Mouse (Mus musculus): Measurements from ENCODE around the gene Cic. TPM values are rescaled to one million over a fixed set of nuclear protein-coding genes. Genes with fewer than 3 reads are reported as not detected.

Gene Cic
- polyA plus RNA-seq, 2 experiments = 48.9 to 155 TPM

- no peak overlapping the region for H3K4me2 ChIP-seq (replicated peaks; ENCODE audit: low read depth, low read length, severe bottlenecking)
- H3K4me3 ChIP-seq (replicated peaks; ENCODE audit: low read length) = no peak overlapping the region
- ATAC-seq (ENCODE audit: low FRiP score, low read depth) (peak; percentile 49; the same call in 1 of the 2 replicates), DNase-seq (ENCODE audit: low spot score) (peak; percentile 86)
- H3K36me3 ChIP-seq (ENCODE audit: control insufficient read depth, insufficient read depth, low read length) = peaks cover 65% of the 10 kb centered on the region
- no peaks in the 10 kb centered on the region for H3K9me3 ChIP-seq (ENCODE audit: control insufficient read depth, low read length)
- no peaks in the 10 kb centered on the region for H3K27me3 ChIP-seq (ENCODE audit: control insufficient read depth, insufficient read depth, low read length)
- no peak overlapping the region for H3K27ac ChIP-seq (replicated peaks; ENCODE audit: low read depth, low read length)
- WGBS = 42% methylated on average over 16 of the region's 16 CpGs
- no peak for TF ChIP-seq POLR2A (IDR thresholded peaks at IDR 0.05; ENCODE audit: borderline replicate concordance, extremely low read depth, insufficient read depth, insufficient read length)
- H3K9ac ChIP-seq (ENCODE audit: low read depth, low read length, severe bottlenecking) = no peak overlapping the region
- H3K4me1 ChIP-seq (ENCODE audit: control insufficient read depth, insufficient read depth, low read length) = no peaks in the 10 kb centered on the region
Measured at GRCm38 (mm10) chr7:25333596-25334307, 66.2 kb downstream of the Cic start.

DNA sequence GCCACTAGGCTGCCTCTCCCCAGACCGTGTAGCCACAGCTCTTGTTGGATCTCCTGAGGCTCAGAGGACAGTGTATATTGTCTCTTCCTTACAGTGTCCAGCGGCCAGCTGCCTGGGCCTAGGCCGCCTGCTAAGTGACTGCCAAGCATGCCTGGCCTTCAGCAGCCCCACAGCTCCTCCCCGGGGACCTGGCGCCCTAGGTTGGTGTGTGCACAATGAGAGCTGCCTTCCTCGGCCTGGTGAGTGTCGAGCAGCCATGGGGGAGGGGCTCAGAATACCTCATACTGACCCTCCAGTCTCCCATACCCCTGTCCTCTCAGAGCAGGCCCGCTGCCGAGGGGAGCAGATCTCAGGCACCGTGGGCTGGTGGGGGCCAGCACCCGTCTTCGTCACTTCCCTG lies 67.0 kb downstream of the Cic start:
- DNase-seq (ENCODE audit: low spot score) (no peak), ATAC-seq (ENCODE audit: low FRiP score, low read depth) (no peak)
- Histone ChIP-seq H3K9me3 (ENCODE audit: control insufficient read depth, low read length) (no peaks in the 10 kb centered on the region), H3K4me3 (replicated peaks; ENCODE audit: low read length) (no peak overlapping the region), H3K27ac (replicated peaks; ENCODE audit: low read depth, low read length) (no peak overlapping the region), H3K36me3 (ENCODE audit: control insufficient read depth, insufficient read depth, low read length) (peaks cover 69% of the 10 kb centered on the region), H3K27me3 (ENCODE audit: control insufficient read depth, insufficient read depth, low read length) (no peaks in the 10 kb centered on the region), H3K4me2 (replicated peaks; ENCODE audit: low read depth, low read length, severe bottlenecking) (no peak overlapping the region), H3K4me1 (ENCODE audit: control insufficient read depth, insufficient read depth, low read length) (no peaks in the 10 kb centered on the region), H3K9ac (ENCODE audit: low read depth, low read length, severe bottlenecking) (no peak overlapping the region)
- WGBS = 83% methylated on average over 12 of the region's 12 CpGs
- TF ChIP-seq POLR2A (IDR thresholded peaks at IDR 0.05; ENCODE audit: borderline replicate concordance, extremely low read depth, insufficient read depth, insufficient read length) = no peak

GRCm38 (mm10) chr7:25339329-25339728 lies 71.8 kb downstream of the Cic start:
- Histone ChIP-seq H3K27me3 (ENCODE audit: control insufficient read depth, insufficient read depth, low read length) (no peaks in the 10 kb centered on the region), H3K36me3 (ENCODE audit: control insufficient read depth, insufficient read depth, low read length) (peaks cover 84% of the 10 kb centered on the region), H3K4me2 (replicated peaks; ENCODE audit: low read depth, low read length, severe bottlenecking) (no peak overlapping the region), H3K9ac (ENCODE audit: low read depth, low read length, severe bottlenecking) (no peak overlapping the region), H3K9me3 (ENCODE audit: control insufficient read depth, low read length) (no peaks in the 10 kb centered on the region), H3K4me3 (replicated peaks; ENCODE audit: low read length) (no peak overlapping the region), H3K4me1 (ENCODE audit: control insufficient read depth, insufficient read depth, low read length) (no peaks in the 10 kb centered on the region), H3K27ac (replicated peaks; ENCODE audit: low read depth, low read length) (no peak overlapping the region)
- ATAC-seq (ENCODE audit: low FRiP score, low read depth) = no peak
- no peak for TF ChIP-seq POLR2A (IDR thresholded peaks at IDR 0.05; ENCODE audit: borderline replicate concordance, extremely low read depth, insufficient read depth, insufficient read length)
- 89% methylated on average over 9 of the region's 9 CpGs for WGBS
- DNase-seq (ENCODE audit: low spot score) = no peak

DNA sequence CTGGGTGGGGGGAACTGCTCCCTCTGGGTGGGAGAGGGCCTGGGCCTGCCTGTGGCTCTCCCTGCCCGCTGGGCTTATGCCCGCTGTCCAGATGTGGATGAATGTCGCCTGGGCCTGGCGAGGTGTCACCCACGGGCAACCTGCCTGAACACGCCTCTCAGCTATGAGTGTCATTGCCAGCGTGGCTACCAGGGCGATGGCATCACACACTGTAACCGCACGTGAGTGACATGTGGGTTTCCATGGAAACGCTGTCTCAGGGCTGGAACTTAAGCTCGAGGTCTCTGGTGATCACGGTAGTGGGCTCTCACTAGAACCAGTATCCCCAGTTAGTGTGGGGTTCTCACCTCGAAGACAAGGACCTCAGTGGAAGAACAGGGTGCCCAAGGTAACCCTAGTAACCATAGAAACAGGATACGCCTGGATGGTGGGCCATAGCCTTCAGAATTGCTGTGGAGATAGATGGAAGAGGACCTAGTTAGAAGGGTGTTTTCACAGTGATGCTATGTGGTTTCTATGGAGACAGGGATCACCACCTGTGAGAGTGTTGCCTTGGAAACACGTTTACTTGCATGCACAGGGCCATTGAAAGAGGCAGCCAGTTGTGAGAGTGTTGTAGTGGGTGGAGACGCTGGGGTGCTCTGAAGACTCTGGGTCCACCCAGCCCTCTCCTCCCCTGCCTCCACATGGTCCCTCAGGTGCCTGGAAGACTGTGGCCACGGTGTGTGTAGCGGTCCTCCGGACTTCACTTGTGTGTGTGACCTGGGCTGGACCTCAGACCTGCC lies 73.7 kb downstream of the Cic start:
- WGBS = 80% methylated on average over 19 of the region's 20 CpGs
- H3K9me3 ChIP-seq (ENCODE audit: control insufficient read depth, low read length) = no peaks in the 10 kb centered on the region
- no peaks in the 10 kb centered on the region for H3K27me3 ChIP-seq (ENCODE audit: control insufficient read depth, insufficient read depth, low read length)
- DNase-seq (ENCODE audit: low spot score) = no peak
- H3K36me3 ChIP-seq (ENCODE audit: control insufficient read depth, insufficient read depth, low read length) = peaks cover 82% of the 10 kb centered on the region
- no peak for ATAC-seq (ENCODE audit: low FRiP score, low read depth)
- H3K4me2 ChIP-seq (replicated peaks; ENCODE audit: low read depth, low read length, severe bottlenecking) = no peak overlapping the region
- H3K4me1 ChIP-seq (ENCODE audit: control insufficient read depth, insufficient read depth, low read length) = no peaks in the 10 kb centered on the region
- no peak overlapping the region for H3K9ac ChIP-seq (ENCODE audit: low read depth, low read length, severe bottlenecking)
- no peak overlapping the region for H3K27ac ChIP-seq (replicated peaks; ENCODE audit: low read depth, low read length)
- H3K4me3 ChIP-seq (replicated peaks; ENCODE audit: low read length) = no peak overlapping the region
- TF ChIP-seq POLR2A (IDR thresholded peaks at IDR 0.05; ENCODE audit: borderline replicate concordance, extremely low read depth, insufficient read depth, insufficient read length) = no peak

Small RNA genes lying within 50 kb of the gene (microRNA-seq; reads per million reads assigned to microRNA genes)
- gene Mir7048 = not detected

Other genes starting within 250 kb of the Cic start
- gene Grik5, start 195.4 kb upstream of the Cic start, polyA plus RNA-seq (2012; rRNA removed) = 84.9 and 128 TPM in 2 replicates
- gene Grik5, start 195.4 kb upstream of the Cic start, polyA plus RNA-seq (2014; fragmentation: Nextera tagmentation; extraction: Ambion mirVana) = 11.8 and 13.8 TPM in 2 replicates
- gene Zfp574, start 195.1 kb upstream of the Cic start, polyA plus RNA-seq (2012; rRNA removed) = 33.3 and 45.7 TPM in 2 replicates
- 28.0 and 30.8 TPM in 2 replicates for gene Zfp574, start 195.1 kb upstream of the Cic start, polyA plus RNA-seq (2014; fragmentation: Nextera tagmentation; extraction: Ambion mirVana)
- gene Pou2f2, start 88.0 kb upstream of the Cic start, polyA plus RNA-seq (2012; rRNA removed) = 1.3 and 2.6 TPM in 2 replicates
- 0.55 and 1.9 TPM in 2 replicates for gene Pou2f2, start 88.0 kb upstream of the Cic start, polyA plus RNA-seq (2014; fragmentation: Nextera tagmentation; extraction: Ambion mirVana)
- 11.1 and 14.0 TPM in 2 replicates for gene Dedd2, start 47.1 kb upstream of the Cic start, polyA plus RNA-seq (2012; rRNA removed)
- gene Dedd2, start 47.1 kb upstream of the Cic start, polyA plus RNA-seq (2014; fragmentation: Nextera tagmentation; extraction: Ambion mirVana) = 9.0 and 9.4 TPM in 2 replicates
- gene Zfp526, start 46.3 kb upstream of the Cic start, polyA plus RNA-seq (2012; rRNA removed) = 11.1 and 13.0 TPM in 2 replicates
- gene Zfp526, start 46.3 kb upstream of the Cic start, polyA plus RNA-seq (2014; fragmentation: Nextera tagmentation; extraction: Ambion mirVana) = 3.9 and 4.2 TPM in 2 replicates
- 155 and 204 TPM in 2 replicates for gene Gsk3a, start 29.9 kb upstream of the Cic start, polyA plus RNA-seq (2012; rRNA removed)
- gene Gsk3a, start 29.9 kb upstream of the Cic start, polyA plus RNA-seq (2014; fragmentation: Nextera tagmentation; extraction: Ambion mirVana) = 16.3 and 18.8 TPM in 2 replicates
- 99.2 and 127 TPM in 2 replicates for gene Erf, start 16.9 kb upstream of the Cic start, polyA plus RNA-seq (2012; rRNA removed)
- gene Erf, start 16.9 kb upstream of the Cic start, polyA plus RNA-seq (2014; fragmentation: Nextera tagmentation; extraction: Ambion mirVana) = 33.2 and 37.9 TPM in 2 replicates
- 266 and 343 TPM in 2 replicates for gene Pafah1b3, start 30.3 kb downstream of the Cic start, polyA plus RNA-seq (2012; rRNA removed)
- 234 and 252 TPM in 2 replicates for gene Pafah1b3, start 30.3 kb downstream of the Cic start, polyA plus RNA-seq (2014; fragmentation: Nextera tagmentation; extraction: Ambion mirVana)
- gene Prr19, start 33.7 kb downstream of the Cic start, polyA plus RNA-seq (2012; rRNA removed) = 0.99 and 1.1 TPM in 2 replicates
- gene Prr19, start 33.7 kb downstream of the Cic start, polyA plus RNA-seq (2014; fragmentation: Nextera tagmentation; extraction: Ambion mirVana) = 0.44 and 0.53 TPM in 2 replicates
- gene Tmem145, start 38.4 kb downstream of the Cic start, polyA plus RNA-seq (2012; rRNA removed) = 4.4 and 7.9 TPM in 2 replicates
- 0.80 and 2.2 TPM in 2 replicates for gene Tmem145, start 38.4 kb downstream of the Cic start, polyA plus RNA-seq (2014; fragmentation: Nextera tagmentation; extraction: Ambion mirVana)
- gene Megf8, start 49.5 kb downstream of the Cic start, polyA plus RNA-seq (2012; rRNA removed) = 45.1 and 61.2 TPM in 2 replicates
- gene Megf8, start 49.5 kb downstream of the Cic start, polyA plus RNA-seq (2014; fragmentation: Nextera tagmentation; extraction: Ambion mirVana) = 16.5 and 19.9 TPM in 2 replicates
- 3.3 and 4.5 TPM in 2 replicates for gene Cnfn, start 102.0 kb downstream of the Cic start, polyA plus RNA-seq (2012; rRNA removed)
- gene Cnfn, start 102.0 kb downstream of the Cic start, polyA plus RNA-seq (2014; fragmentation: Nextera tagmentation; extraction: Ambion mirVana) = 16.7 and 31.8 TPM in 2 replicates
- 10.4 and 17.0 TPM in 2 replicates for gene Lipe, start 131.0 kb downstream of the Cic start, polyA plus RNA-seq (2012; rRNA removed)
- 3.5 and 4.1 TPM in 2 replicates for gene Lipe, start 131.0 kb downstream of the Cic start, polyA plus RNA-seq (2014; fragmentation: Nextera tagmentation; extraction: Ambion mirVana)
- not detected in 2 replicates for gene Cxcl17, start 145.2 kb downstream of the Cic start, polyA plus RNA-seq (2012; rRNA removed)
- 0.28 TPM in 1 of 2 replicates, not detected in the other for gene Cxcl17, start 145.2 kb downstream of the Cic start, polyA plus RNA-seq (2014; fragmentation: Nextera tagmentation; extraction: Ambion mirVana)
- 1.3 and 1.4 TPM in 2 replicates for gene Ceacam1, start 209.9 kb downstream of the Cic start, polyA plus RNA-seq (2012; rRNA removed)
- 0.93 and 1.3 TPM in 2 replicates for gene Ceacam1, start 209.9 kb downstream of the Cic start, polyA plus RNA-seq (2014; fragmentation: Nextera tagmentation; extraction: Ambion mirVana)

All from limb, embryonic 14.5 days (tissue).